Mouse (Mus musculus) heart, adult 2 months (tissue): ENCODE results near the gene Man1c1.

Experiments
- CTCF ChIP-seq: fragments of 200-600 bp; IDR thresholded peaks from 2 replicates; pipeline ENCODE4 v1.8.1; 2022; ENCODE audit warnings: antibody characterized with exemption, mild to moderate bottlenecking, moderate library complexity
- EP300 ChIP-seq: fragments of 200-500 bp; IDR thresholded peaks from 2 replicates; pipeline ENCODE4 v1.6.1; 2011; ENCODE audit warnings: low read depth, low read length, control low read depth; ENCODE audit not compliant: insufficient read depth

GRCm38 (mm10) chr4:134575486-134575885 is 128.6 kb downstream of the Man1c1 start:
- TF ChIP-seq CTCF (no peak), EP300 (no peak)
